Mouse (Mus musculus): Measurements from ENCODE around the gene Dscaml1.

- TF ChIP-seq POLR2A (IDR thresholded peaks at IDR 0.05; ENCODE audit: control insufficient read depth, low read depth, low read length), result no peak
- peak; percentile 53; the same call in 1 of the 2 replicates for TF ChIP-seq CTCF (IDR thresholded peaks at IDR 0.05; ENCODE audit: control insufficient read depth, insufficient read depth, insufficient replicate concordance, low read depth, low read length)
Measured at GRCm38 (mm10) chr9:45415912-45416311, 10.5 kb upstream of the Dscaml1 start.
